Mouse (Mus musculus) megakaryocyte-erythroid progenitor cell, adult 5-6 weeks (primary cell): ENCODE data around the gene Kdm4b. TPM values are rescaled to one million over a fixed set of nuclear protein-coding genes. Genes with fewer than 3 reads are reported as not detected.
A peak's percentile ranks its signal among the peaks of the same experiment; 100 is the strongest.

ENCODE experiments used
- ATAC-seq: replicated peaks from 2 replicates; pipeline ENCODE4 v1.8.0; 2016; ENCODE audit warnings: mild to moderate bottlenecking, inconsistent platforms; ENCODE audit not compliant: severe bottlenecking, poor library complexity, low FRiP score, low TSS enrichment
- total RNA-seq, 2 experiments: library from RNA; stranded (forward) in 1 of 2; stranded (reverse) in 1 of 2; fragments of 200-1000, 215-1000 nt in 1 of 2; fragments of >200 nt in 1 of 2; fragmentation: Nextera tagmentation in 1 of 2; gene quantifications; 2 replicates each; pipeline ENCODE4 v1.2.3; 2014 to 2017

Gene Kdm4b
- total RNA-seq, 2 experiments from 2014 or later = 14.3 to 17.3 TPM

- no peak for ATAC-seq
Observed at GRCm38 (mm10) chr17:56337791-56338190, 11.9 kb downstream of the Kdm4b start.

- peak; percentile 66 for ATAC-seq
Observed at GRCm38 (mm10) chr17:56338909-56339308, 13.0 kb downstream of the Kdm4b start.

- ATAC-seq = no peak
Observed at GRCm38 (mm10) chr17:56340717-56341116, 14.9 kb downstream of the Kdm4b start.

- no peak for ATAC-seq
Observed at GRCm38 (mm10) chr17:56343466-56343865, 17.6 kb downstream of the Kdm4b start.

- ATAC-seq = no peak
Observed at GRCm38 (mm10) chr17:56345364-56345763, 19.5 kb downstream of the Kdm4b start.

- peak; percentile 77 for ATAC-seq
Observed at GRCm38 (mm10) chr17:56348128-56348527, 22.3 kb downstream of the Kdm4b start.

- no peak for ATAC-seq
Observed at GRCm38 (mm10) chr17:56348586-56348985, 22.7 kb downstream of the Kdm4b start.

- peak; percentile 58 for ATAC-seq
Observed at GRCm38 (mm10) chr17:56350694-56351093, 24.8 kb downstream of the Kdm4b start.

- peak; percentile 72 for ATAC-seq
Observed at GRCm38 (mm10) chr17:56356921-56357885, 31.3 kb downstream of the Kdm4b start.

GRCm38 (mm10) chr17:56359183-56359725, 33.4 kb downstream of the Kdm4b start:
- no peak for ATAC-seq

GRCm38 (mm10) chr17:56359864-56360263, 34.0 kb downstream of the Kdm4b start:
- ATAC-seq = no peak

- no peak for ATAC-seq
Observed at GRCm38 (mm10) chr17:56360451-56360850, 34.6 kb downstream of the Kdm4b start.

GRCm38 (mm10) chr17:56361542-56361941, 35.7 kb downstream of the Kdm4b start:
- no peak for ATAC-seq

GRCm38 (mm10) chr17:56365791-56366673, 40.2 kb downstream of the Kdm4b start:
- no peak for ATAC-seq

- no peak for ATAC-seq
Observed at GRCm38 (mm10) chr17:56368291-56368790, 42.5 kb downstream of the Kdm4b start.

GRCm38 (mm10) chr17:56370090-56370489, 44.2 kb downstream of the Kdm4b start:
- ATAC-seq = no peak

GRCm38 (mm10) chr17:56371029-56371660, 45.3 kb downstream of the Kdm4b start:
- ATAC-seq = no peak

GRCm38 (mm10) chr17:56372109-56372508, 46.2 kb downstream of the Kdm4b start:
- 0 out of 2 replicates have a peak, but pooled peaks have one; percentile 36 for ATAC-seq
